Mouse (Mus musculus): Measurements from ENCODE around the gene Fgf6. TPM values are rescaled to one million over a fixed set of nuclear protein-coding genes. Genes with fewer than 3 reads are reported as not detected.

The Fgf6 gene
- polyA plus RNA-seq (2012; rRNA removed), result 0.09 TPM in 1 of 2 replicates, not detected in the other

DNA sequence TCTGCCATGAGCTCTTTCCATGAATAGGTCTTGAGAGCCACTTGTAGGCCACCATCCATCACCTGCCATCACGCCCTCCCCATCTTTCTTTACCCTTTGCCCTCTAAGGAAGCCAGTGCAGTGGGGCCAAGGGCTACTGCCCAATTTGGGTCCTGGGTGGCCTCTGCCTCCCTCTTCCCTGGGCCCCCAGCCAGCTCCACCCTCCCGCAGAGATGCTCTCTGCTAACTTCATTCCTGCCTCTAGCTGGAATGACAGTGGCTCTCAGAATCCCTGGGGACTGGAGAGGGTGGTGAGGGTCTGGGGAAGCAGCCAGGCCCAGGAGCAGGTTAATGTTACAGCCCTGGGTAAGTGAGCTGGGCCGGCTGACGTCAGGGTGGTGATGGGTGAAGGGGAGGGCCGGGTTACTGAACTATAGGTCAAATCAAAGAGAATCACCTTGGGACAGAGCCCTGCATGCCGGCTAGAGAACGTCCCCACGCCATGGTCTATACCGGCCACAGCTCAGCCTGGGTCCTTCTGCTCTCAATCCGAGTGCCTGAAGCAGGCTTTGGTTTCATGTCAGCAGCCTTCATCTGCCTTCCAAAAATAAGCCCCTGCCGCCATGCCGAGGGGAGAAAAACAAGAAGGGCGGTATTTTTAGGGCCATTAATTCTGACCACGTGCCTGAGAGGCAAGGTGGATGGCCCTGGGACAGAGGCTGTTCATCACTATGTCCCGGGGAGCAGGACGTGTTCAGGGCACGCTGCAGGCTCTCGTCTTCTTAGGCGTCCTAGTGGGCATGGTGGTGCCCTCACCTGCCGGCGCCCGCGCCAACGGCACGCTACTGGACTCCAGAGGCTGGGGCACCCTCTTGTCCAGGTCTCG lies at the start of gene Fgf6:
Gene Fgf6 (plus strand): TSS at position 681 of the 865 bp plus-strand sequence.

DNA sequence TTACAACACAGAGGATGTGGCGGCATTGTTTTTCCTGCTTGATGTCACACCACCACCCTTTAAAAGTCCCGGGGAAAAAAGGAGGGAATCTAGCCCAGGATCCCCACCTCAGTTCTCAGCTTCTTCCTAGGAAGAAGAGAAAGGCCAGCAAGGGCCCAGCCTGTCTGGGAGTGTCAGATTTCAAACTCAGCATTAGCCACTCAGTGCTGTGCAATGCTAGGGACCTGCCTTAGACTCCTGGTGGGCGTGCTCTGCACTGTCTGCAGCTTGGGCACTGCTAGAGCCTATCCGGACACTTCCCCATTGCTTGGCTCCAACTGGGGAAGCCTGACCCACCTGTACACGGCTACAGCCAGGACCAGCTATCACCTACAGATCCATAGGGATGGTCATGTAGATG lies 57.4 kb downstream of the Fgf6 start, which contains the start of gene Fgf23:
Gene Fgf23 (plus strand): TSS at position 86 of the 400 bp plus-strand sequence.

Other genes with a start within 250 kb of the Fgf6 start
- 110 and 115 TPM in 2 replicates for gene Ndufa9, start 166.4 kb upstream of the Fgf6 start, polyA plus RNA-seq (2012; rRNA removed)
- 0.09 and 0.17 TPM in 2 replicates for gene Akap3, start 162.5 kb upstream of the Fgf6 start, polyA plus RNA-seq (2012; rRNA removed)
- 0.06 and 0.09 TPM in 2 replicates for gene Dyrk4, start 93.7 kb upstream of the Fgf6 start, polyA plus RNA-seq (2012; rRNA removed)
- gene Rad51ap1, start 76.0 kb upstream of the Fgf6 start, polyA plus RNA-seq (2012; rRNA removed), result 14.3 and 16.1 TPM in 2 replicates
- gene D6Wsu163e, start 75.6 kb upstream of the Fgf6 start, polyA plus RNA-seq (2012; rRNA removed), result 27.7 and 30.9 TPM in 2 replicates
- 0.51 TPM in 2 replicates for gene Fgf23, start 57.3 kb downstream of the Fgf6 start, polyA plus RNA-seq (2012; rRNA removed)
- gene Tigar, start 94.0 kb downstream of the Fgf6 start, polyA plus RNA-seq (2012; rRNA removed), result 11.7 and 13.0 TPM in 2 replicates
- gene Ccnd2, start 136.6 kb downstream of the Fgf6 start, polyA plus RNA-seq (2012; rRNA removed), result 60.2 and 68.4 TPM in 2 replicates